Mouse (Mus musculus) bone marrow, adult 2 months (tissue): ENCODE data around the gene Sox6.

ENCODE experiments used
- CTCF ChIP-seq: fragments of 200-500 bp; IDR thresholded peaks from 2 replicates; pipeline ENCODE4 v1.5.1; 2011; ENCODE audit warnings: low read length, control low read depth; ENCODE audit not compliant: control insufficient read depth, insufficient read depth
- POLR2A ChIP-seq: fragments of 200-500 bp; IDR thresholded peaks from 2 replicates; pipeline ENCODE4 v1.6.1; 2011; ENCODE audit warnings: low read depth, mild to moderate bottlenecking, control low read depth, low read length, borderline replicate concordance; ENCODE audit not compliant: control insufficient read depth

- TF ChIP-seq POLR2A (no peak), CTCF (no peak)
Measured at GRCm38 (mm10) chr7:115945516-115945915, 93.1 kb downstream of the Sox6 start.
